Mouse (Mus musculus) limb, embryonic 13.5 days (tissue): ENCODE data around the gene Sspn. TPM values are rescaled to one million over a fixed set of nuclear protein-coding genes. Genes with fewer than 3 reads are reported as not detected.

Experiments used
- ATAC-seq: fragments of 200-750 bp; cut with Nextera tagmentation; 2 replicates; pipeline ENCODE4 v1.8.0; 2017; ENCODE audit warnings: low read depth, moderate number of reproducible peaks, moderate TSS enrichment; ENCODE audit not compliant: low FRiP score
- H3K27ac ChIP-seq: fragments of 300-500 bp; sonication (generic); 2 replicates; pipeline ENCODE4 v1.5.1; 2015; ENCODE audit warnings: inconsistent platforms, mild to moderate bottlenecking, moderate library complexity
- H3K27me3 ChIP-seq: fragments of 300-500 bp; sonication (generic); 2 replicates; pipeline ENCODE4 v1.6.1; 2015; ENCODE audit warnings: mild to moderate bottlenecking, inconsistent platforms
- H3K36me3 ChIP-seq: fragments of 300-500 bp; sonication (generic); 2 replicates; pipeline ENCODE4 v1.6.1; 2015; ENCODE audit warnings: inconsistent platforms, mild to moderate bottlenecking, moderate library complexity
- H3K4me1 ChIP-seq: fragments of 300-500 bp; sonication (generic); 2 replicates; pipeline ENCODE4 v1.6.1; 2015; ENCODE audit warnings: inconsistent platforms
- H3K4me2 ChIP-seq: fragments of 300-500 bp; sonication (generic); replicated peaks from 2 replicates; pipeline ENCODE4 v1.6.1; 2015; ENCODE audit warnings: inconsistent platforms, mild to moderate bottlenecking, moderate library complexity
- H3K4me3 ChIP-seq: fragments of 300-500 bp; sonication (generic); 2 replicates; pipeline ENCODE4 v1.5.1; 2015; ENCODE audit warnings: moderate library complexity, mild to moderate bottlenecking, inconsistent platforms
- H3K9ac ChIP-seq: fragments of 300-500 bp; sonication (generic); 2 replicates; pipeline ENCODE4 v1.6.1; 2015; ENCODE audit warnings: mild to moderate bottlenecking, inconsistent platforms
- H3K9me3 ChIP-seq: fragments of 300-500 bp; sonication (generic); 2 replicates; pipeline ENCODE4 v1.6.1; 2016; ENCODE audit warnings: inconsistent platforms
- WGBS: fragments of 180-500 bp; shearing (Covaris S2); methylation state at CpG from one replicate; pipeline ENCODE4 v1.1.7; 2015; 5-methylcytosine and 5-hydroxymethylcytosine counted together
- polyA plus RNA-seq: library from polyadenylated mRNA; unstranded; fragments of >200 nt; fragmentation: Nextera tagmentation; extraction: Ambion mirVana; gene quantifications from 2 replicates; pipeline ENCODE4 v1.2.1, GENCODE M21; 2015

Gene Sspn
- polyA plus RNA-seq, 1 experiment from 2014 or later = 16.4 TPM

GRCm38 (mm10) chr6:145990578-145990977 lies 59.1 kb downstream of the Sspn start:
- Histone ChIP-seq H3K27ac (no peak overlapping the region), H3K4me2 (no peak overlapping the region), H3K9ac (no peak overlapping the region), H3K27me3 (no peaks in the 10 kb centered on the region), H3K9me3 (no peaks in the 10 kb centered on the region), H3K4me3 (no peak overlapping the region), H3K36me3 (no peaks in the 10 kb centered on the region), H3K4me1 (peaks cover 14% of the 10 kb centered on the region)
- 79% methylated on average over 1 of the region's 1 CpGs for WGBS
- ATAC-seq = no peak

- H3K27ac ChIP-seq = no peak overlapping the region; the same call in 1 of the 2 replicates
- H3K4me1 ChIP-seq = peaks cover 14% of the 10 kb centered on the region
- WGBS = 85% methylated on average over 11 of the region's 11 CpGs
- no peaks in the 10 kb centered on the region for H3K36me3 ChIP-seq
- ATAC-seq = 0 out of 2 replicates have a peak, but pooled peaks have one; percentile 11
- H3K4me2 ChIP-seq = no peak overlapping the region
- H3K27me3 ChIP-seq = no peaks in the 10 kb centered on the region
- no peaks in the 10 kb centered on the region for H3K9me3 ChIP-seq
- no peak overlapping the region for H3K4me3 ChIP-seq
- no peak overlapping the region for H3K9ac ChIP-seq
These were observed 61.1 kb downstream of the Sspn start for GRCm38 (mm10) chr6:145992526-145992925.

- Histone ChIP-seq H3K27ac (no peak overlapping the region; the same call in 1 of the 2 replicates), H3K27me3 (no peaks in the 10 kb centered on the region), H3K4me1 (peaks cover 16% of the 10 kb centered on the region), H3K36me3 (no peaks in the 10 kb centered on the region), H3K4me2 (no peak overlapping the region), H3K9me3 (no peaks in the 10 kb centered on the region), H3K9ac (no peak overlapping the region), H3K4me3 (no peak overlapping the region)
- ATAC-seq = peak; percentile 67; the same call in 1 of the 2 replicates
- 33% methylated on average over 10 of the region's 10 CpGs for WGBS
These were observed 61.5 kb downstream of the Sspn start for GRCm38 (mm10) chr6:145992985-145993384.

- H3K9me3 ChIP-seq = no peaks in the 10 kb centered on the region
- no peaks in the 10 kb centered on the region for H3K27me3 ChIP-seq
- no peaks in the 10 kb centered on the region for H3K36me3 ChIP-seq
- peaks cover 15% of the 10 kb centered on the region for H3K4me1 ChIP-seq
- H3K27ac ChIP-seq = peak overlapping the region; percentile 18; the same call in 1 of the 2 replicates
- peak; percentile 90; the same call in 1 of the 2 replicates for ATAC-seq
- no peak overlapping the region for H3K9ac ChIP-seq
- WGBS = 10% methylated on average over 13 of the region's 13 CpGs
- no peak overlapping the region for H3K4me3 ChIP-seq
- H3K4me2 ChIP-seq = no peak overlapping the region; the same call in 1 of the 2 replicates
These were observed 67.0 kb downstream of the Sspn start for GRCm38 (mm10) chr6:145998314-145999007.

GRCm38 (mm10) chr6:146000767-146001166 lies 69.3 kb downstream of the Sspn start:
- Histone ChIP-seq H3K9ac (no peak overlapping the region), H3K4me1 (peaks cover 13% of the 10 kb centered on the region), H3K27me3 (no peaks in the 10 kb centered on the region), H3K36me3 (no peaks in the 10 kb centered on the region), H3K4me2 (no peak overlapping the region), H3K27ac (no peak overlapping the region), H3K4me3 (no peak overlapping the region), H3K9me3 (no peaks in the 10 kb centered on the region)
- WGBS = 100% methylated on average over 1 of the region's 1 CpGs
- no peak for ATAC-seq

GRCm38 (mm10) chr6:146001396-146002191 lies 70.2 kb downstream of the Sspn start:
- no peaks in the 10 kb centered on the region for H3K9me3 ChIP-seq
- H3K36me3 ChIP-seq = no peaks in the 10 kb centered on the region
- 90% methylated on average over 22 of the region's 22 CpGs for WGBS
- H3K27me3 ChIP-seq = no peaks in the 10 kb centered on the region
- no peak overlapping the region for H3K4me3 ChIP-seq
- H3K4me2 ChIP-seq = no peak overlapping the region
- H3K9ac ChIP-seq = no peak overlapping the region
- H3K4me1 ChIP-seq = peaks cover 13% of the 10 kb centered on the region
- ATAC-seq = no peak
- no peak overlapping the region for H3K27ac ChIP-seq

GRCm38 (mm10) chr6:146004174-146004601 lies 72.7 kb downstream of the Sspn start:
- no peaks in the 10 kb centered on the region for H3K36me3 ChIP-seq
- 74% methylated on average over 3 of the region's 3 CpGs for WGBS
- no peak overlapping the region for H3K4me2 ChIP-seq
- no peaks in the 10 kb centered on the region for H3K27me3 ChIP-seq
- H3K4me3 ChIP-seq = no peak overlapping the region
- H3K27ac ChIP-seq = no peak overlapping the region
- H3K4me1 ChIP-seq = peaks cover 21% of the 10 kb centered on the region
- H3K9ac ChIP-seq = no peak overlapping the region
- H3K9me3 ChIP-seq = no peaks in the 10 kb centered on the region
- ATAC-seq = no peak

GRCm38 (mm10) chr6:146005129-146005886 lies 73.9 kb downstream of the Sspn start:
- Histone ChIP-seq H3K9ac (no peak overlapping the region), H3K36me3 (no peaks in the 10 kb centered on the region), H3K4me1 (peaks cover 27% of the 10 kb centered on the region), H3K4me3 (no peak overlapping the region), H3K27me3 (no peaks in the 10 kb centered on the region), H3K9me3 (no peaks in the 10 kb centered on the region), H3K4me2 (no peak overlapping the region), H3K27ac (no peak overlapping the region)
- 60% methylated on average over 11 of the region's 11 CpGs for WGBS
- ATAC-seq = no peak

- 67% methylated on average over 3 of the region's 3 CpGs for WGBS
- peak; percentile 29; the same call in 1 of the 2 replicates for ATAC-seq
These were observed 74.6 kb downstream of the Sspn start for GRCm38 (mm10) chr6:146005935-146006564.

GRCm38 (mm10) chr6:146006753-146007152 lies 75.3 kb downstream of the Sspn start:
- Histone ChIP-seq H3K4me2 (no peak overlapping the region), H3K4me1 (peaks cover 33% of the 10 kb centered on the region), H3K27me3 (no peaks in the 10 kb centered on the region), H3K4me3 (no peak overlapping the region), H3K9ac (no peak overlapping the region), H3K27ac (no peak overlapping the region), H3K36me3 (no peaks in the 10 kb centered on the region), H3K9me3 (no peaks in the 10 kb centered on the region)
- WGBS = 78% methylated on average over 3 of the region's 3 CpGs
- ATAC-seq = no peak

More at GRCm38 (mm10) chr6:146005935-146006564, 74.6 kb downstream of the Sspn start:
- Histone ChIP-seq H3K9ac (no peak overlapping the region), H3K4me2 (no peak overlapping the region), H3K27me3 (no peaks in the 10 kb centered on the region), H3K9me3 (no peaks in the 10 kb centered on the region), H3K27ac (no peak overlapping the region), H3K36me3 (no peaks in the 10 kb centered on the region), H3K4me1 (peaks cover 33% of the 10 kb centered on the region), H3K4me3 (no peak overlapping the region)

- no peak for ATAC-seq
- WGBS = 43% methylated on average over 5 of the region's 5 CpGs
- no peak overlapping the region for H3K4me3 ChIP-seq
- no peak overlapping the region for H3K4me2 ChIP-seq
- H3K36me3 ChIP-seq = no peaks in the 10 kb centered on the region
- H3K27ac ChIP-seq = no peak overlapping the region
- H3K9me3 ChIP-seq = no peaks in the 10 kb centered on the region
- H3K27me3 ChIP-seq = no peaks in the 10 kb centered on the region
- no peak overlapping the region for H3K9ac ChIP-seq
- H3K4me1 ChIP-seq = peaks cover 43% of the 10 kb centered on the region
These were observed 77.1 kb downstream of the Sspn start for GRCm38 (mm10) chr6:146008450-146008981.
